Mouse (Mus musculus) heart, embryonic 11.5 days (tissue): ENCODE results near the gene Styxl1. TPM values are rescaled to one million over a fixed set of nuclear protein-coding genes. Genes with fewer than 3 reads are reported as not detected.

Experiments
- ATAC-seq: fragments of 200-750 bp; cut with Nextera tagmentation; replicated peaks from 2 replicates; pipeline ENCODE4 v1.8.0; 2017; ENCODE audit warnings: moderate library complexity; ENCODE audit not compliant: insufficient number of reproducible peaks, low FRiP score, low TSS enrichment
- H3K27ac ChIP-seq: fragments of 300-500 bp; sonication (generic); 2 replicates; pipeline ENCODE4 v1.5.1; 2014; ENCODE audit warnings: mild to moderate bottlenecking, low read depth, low read length
- H3K27me3 ChIP-seq: fragments of 300-500 bp; sonication (generic); 2 replicates; pipeline ENCODE4 v1.6.1; 2014; ENCODE audit warnings: mild to moderate bottlenecking, low read length, mixed read lengths; ENCODE audit not compliant: control insufficient read depth, insufficient read depth
- H3K36me3 ChIP-seq: fragments of 300-500 bp; sonication (generic); 2 replicates; pipeline ENCODE4 v1.6.1; 2014; ENCODE audit warnings: mild to moderate bottlenecking, low read length, moderate library complexity, mixed read lengths; ENCODE audit not compliant: control insufficient read depth, insufficient read depth
- H3K4me1 ChIP-seq: fragments of 300-500 bp; sonication (generic); 2 replicates; pipeline ENCODE4 v1.6.1; 2014; ENCODE audit warnings: low read length; ENCODE audit not compliant: control insufficient read depth, insufficient read depth
- H3K4me2 ChIP-seq: fragments of 300-500 bp; sonication (generic); 2 replicates; pipeline ENCODE4 v1.6.1; 2014; ENCODE audit warnings: mild to moderate bottlenecking, moderate library complexity
- H3K4me3 ChIP-seq: fragments of 300-500 bp; sonication (generic); 2 replicates; pipeline ENCODE4 v1.5.1; 2014; ENCODE audit warnings: low read depth, low read length
- H3K9ac ChIP-seq: fragments of 300-500 bp; sonication (generic); 2 replicates; pipeline ENCODE4 v1.6.1; 2014; ENCODE audit warnings: mild to moderate bottlenecking, low read depth, low read length, moderate library complexity
- H3K9me3 ChIP-seq: fragments of 300-500 bp; sonication (generic); replicated peaks from 2 replicates; pipeline ENCODE4 v1.6.1; 2016; ENCODE audit warnings: low read length; ENCODE audit not compliant: control insufficient read depth
- WGBS: fragments of 180-500 bp; shearing (Covaris S2); extraction: QIAGEN DNeasy Blood & Tissue Kit; methylation state at CpG from one replicate; pipeline ENCODE4 v1.1.7; 2014; ENCODE audit not compliant: insufficient replicate concordance; 5-methylcytosine and 5-hydroxymethylcytosine counted together
- microRNA-seq: library from miRNA; unstranded; fragments of <30 nt; microRNA quantifications from one replicate; pipeline ENCODE4, GENCODE M21; 2016; ENCODE audit warnings: borderline number of aligned reads
- polyA plus RNA-seq: library from polyadenylated mRNA; unstranded; fragments of >200 nt; fragmentation: Nextera tagmentation; extraction: Ambion mirVana; gene quantifications from 2 replicates; pipeline ENCODE4 v1.2.1, GENCODE M21; 2014

Gene Styxl1
- polyA plus RNA-seq, 1 experiment from 2014 or later = 0.42 TPM

DNA sequence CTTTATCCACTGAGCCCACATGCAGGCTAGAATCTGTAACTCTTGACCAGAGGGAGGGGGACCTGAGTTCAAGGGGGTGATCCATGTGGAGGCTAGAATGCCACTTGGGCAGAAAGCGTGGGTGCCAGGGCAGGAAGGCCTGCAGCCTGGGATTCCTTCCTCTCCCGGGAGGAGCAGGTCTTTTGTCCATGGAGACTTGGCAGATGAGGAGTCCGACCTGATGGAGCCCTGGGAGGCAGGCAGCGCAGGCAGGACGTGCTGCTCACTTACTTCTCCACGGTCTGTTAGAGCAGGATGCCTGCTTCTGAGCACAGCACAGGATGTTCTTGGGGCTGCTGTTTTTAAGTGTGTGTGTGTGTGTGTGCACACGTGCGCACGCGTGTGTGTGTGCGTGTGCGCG is 71.1 kb downstream of the Styxl1 start:
- WGBS = 93% methylated on average over 13 of the region's 13 CpGs

DNA sequence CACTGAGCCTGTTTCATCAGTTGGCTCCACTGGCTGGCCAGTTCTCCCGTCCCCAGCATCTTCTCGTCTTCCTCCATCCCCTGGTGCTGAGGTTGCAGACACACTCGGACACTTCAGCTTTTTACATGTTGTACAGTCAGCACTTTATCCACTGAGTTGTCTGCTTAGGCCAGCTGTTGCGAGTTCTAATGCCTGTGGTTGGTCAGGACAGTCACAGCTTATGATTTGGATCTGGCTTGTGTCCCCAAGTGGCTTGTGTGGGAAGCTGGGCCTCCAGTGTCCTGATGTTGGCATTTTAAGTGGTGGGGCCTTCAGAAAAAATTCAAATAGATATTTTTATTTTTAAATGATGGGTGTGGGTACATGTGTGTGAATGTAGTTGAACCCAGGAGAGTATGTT is 72.8 kb downstream of the Styxl1 start:
- H3K4me3 ChIP-seq = no peak overlapping the region
- peaks cover 20% of the 10 kb centered on the region for H3K4me1 ChIP-seq
- no peak overlapping the region for H3K4me2 ChIP-seq
- no peaks in the 10 kb centered on the region for H3K9me3 ChIP-seq
- H3K9ac ChIP-seq = no peak overlapping the region
- H3K36me3 ChIP-seq = peaks cover 9% of the 10 kb centered on the region
- ATAC-seq = no peak
- no peaks in the 10 kb centered on the region for H3K27me3 ChIP-seq
- H3K27ac ChIP-seq = no peak overlapping the region
- 93% methylated on average over 4 of the region's 4 CpGs for WGBS

More for the DNA sequence above, 71.1 kb downstream of the Styxl1 start:
- Histone ChIP-seq H3K4me1 (peaks cover 20% of the 10 kb centered on the region), H3K9me3 (no peaks in the 10 kb centered on the region), H3K36me3 (peaks cover 9% of the 10 kb centered on the region), H3K4me3 (no peak overlapping the region), H3K4me2 (no peak overlapping the region), H3K9ac (no peak overlapping the region), H3K27me3 (no peaks in the 10 kb centered on the region), H3K27ac (no peak overlapping the region)
- no peak for ATAC-seq

DNA sequence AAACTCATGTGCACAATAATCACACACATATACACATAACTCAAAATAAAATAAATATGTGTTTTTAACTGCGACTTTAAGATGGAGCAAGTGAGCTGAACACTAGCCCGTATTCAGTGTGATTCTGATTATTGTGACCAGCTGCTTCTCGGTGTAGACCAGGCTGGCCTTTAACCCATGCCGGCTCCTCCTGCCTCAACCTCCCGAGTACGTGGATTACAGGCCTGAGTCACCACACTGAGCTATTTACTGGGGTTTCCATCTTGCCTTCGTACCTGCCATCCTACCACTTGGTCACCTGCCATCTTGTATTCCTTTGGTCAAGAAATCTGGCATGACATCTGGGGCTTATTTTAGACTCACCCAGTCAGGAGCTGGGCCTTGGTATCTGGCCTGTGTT is 74.8 kb downstream of the Styxl1 start:
- H3K4me2 ChIP-seq = no peak overlapping the region
- H3K27me3 ChIP-seq = no peaks in the 10 kb centered on the region
- H3K4me3 ChIP-seq = no peak overlapping the region
- peaks cover 2% of the 10 kb centered on the region; the same call in 1 of the 2 replicates for H3K36me3 ChIP-seq
- WGBS = 90% methylated on average over 7 of the region's 7 CpGs
- no peak overlapping the region for H3K9ac ChIP-seq
- H3K4me1 ChIP-seq = peaks cover 20% of the 10 kb centered on the region
- H3K9me3 ChIP-seq = no peaks in the 10 kb centered on the region
- no peak for ATAC-seq
- H3K27ac ChIP-seq = no peak overlapping the region

DNA sequence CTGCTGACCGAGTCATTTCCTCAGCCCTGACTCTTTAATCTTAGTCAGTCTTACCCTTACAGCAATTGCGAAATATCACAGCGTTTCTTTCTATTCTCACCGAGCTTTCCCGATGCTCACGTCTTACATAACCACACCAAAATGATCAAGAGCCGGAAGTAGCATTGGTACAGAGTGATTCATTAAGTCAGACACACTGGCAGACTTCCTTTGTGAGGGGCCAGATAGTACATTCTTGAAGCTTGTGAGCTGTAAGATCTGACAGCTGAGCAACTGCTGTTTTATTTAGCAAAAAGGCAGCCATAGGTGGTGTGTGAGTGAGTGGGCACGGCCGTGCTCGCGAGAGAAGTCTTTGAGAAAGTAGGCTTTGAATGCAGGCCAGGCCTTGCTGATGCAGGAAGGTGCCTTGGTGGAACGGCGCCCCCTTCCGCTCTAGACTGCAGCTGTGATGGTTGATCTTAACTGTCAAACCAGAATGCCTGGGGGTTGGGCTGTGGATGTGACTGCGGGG is 75.4 kb downstream of the Styxl1 start:
- Histone ChIP-seq H3K9ac (no peak overlapping the region), H3K4me2 (no peak overlapping the region), H3K27ac (peak overlapping the region; percentile 78)

DNA sequence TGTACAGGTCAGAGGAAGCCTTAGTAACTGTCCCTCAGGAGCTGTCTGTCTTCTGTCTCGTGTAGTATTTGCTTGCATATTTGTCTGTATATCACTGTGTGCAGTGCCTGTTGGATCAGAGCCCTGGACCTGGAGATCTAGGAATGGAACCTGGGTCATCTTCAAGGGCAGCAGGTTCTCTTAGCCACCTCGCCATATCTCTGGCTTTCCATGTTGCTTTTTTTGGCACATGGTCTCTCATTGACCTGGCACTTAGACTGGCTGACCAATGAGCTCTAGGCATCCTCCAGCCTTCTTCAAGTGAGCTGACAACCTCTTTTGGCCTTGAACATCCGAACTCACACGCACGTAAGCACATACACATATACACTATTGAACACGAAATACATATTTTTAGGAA is 76.0 kb downstream of the Styxl1 start:
- Histone ChIP-seq H3K4me2 (no peak overlapping the region), H3K27ac (peak overlapping the region; percentile 78), H3K36me3 (peaks cover 2% of the 10 kb centered on the region; the same call in 1 of the 2 replicates), H3K4me1 (peaks cover 22% of the 10 kb centered on the region), H3K9ac (no peak overlapping the region), H3K4me3 (no peak overlapping the region), H3K9me3 (no peaks in the 10 kb centered on the region), H3K27me3 (no peaks in the 10 kb centered on the region)
- no peak for ATAC-seq
- WGBS = 54% methylated on average over 6 of the region's 6 CpGs

More for the DNA sequence above, 75.4 kb downstream of the Styxl1 start:
- WGBS = 56% methylated on average over 15 of the region's 15 CpGs
- Histone ChIP-seq H3K27me3 (no peaks in the 10 kb centered on the region), H3K4me3 (no peak overlapping the region), H3K9me3 (no peaks in the 10 kb centered on the region), H3K36me3 (peaks cover 2% of the 10 kb centered on the region; the same call in 1 of the 2 replicates), H3K4me1 (peaks cover 22% of the 10 kb centered on the region)
- no peak for ATAC-seq

DNA sequence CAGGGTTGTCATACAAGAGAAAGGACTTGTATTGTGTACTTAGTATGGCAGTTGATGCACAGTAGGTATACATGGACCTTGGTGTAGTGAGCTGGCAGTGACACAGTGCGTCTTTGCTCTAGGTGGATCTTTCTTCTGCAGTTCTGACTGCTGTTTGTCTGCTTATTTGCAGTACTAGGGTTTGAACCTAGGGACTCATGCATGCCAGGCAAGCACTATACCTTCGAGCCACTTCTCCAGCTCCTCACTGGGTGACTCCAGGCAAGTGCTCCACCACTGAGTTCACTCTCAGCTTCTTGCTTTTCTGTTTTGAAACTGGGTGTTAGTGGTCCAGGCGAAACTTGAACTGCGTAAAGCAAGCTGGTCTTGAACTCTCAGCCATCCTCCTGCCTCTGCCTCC is 76.6 kb downstream of the Styxl1 start:
- WGBS = 93% methylated on average over 4 of the region's 4 CpGs
- Histone ChIP-seq H3K4me1 (peaks cover 22% of the 10 kb centered on the region), H3K27ac (peak overlapping the region; percentile 54; the same call in 1 of the 2 replicates), H3K4me2 (no peak overlapping the region), H3K27me3 (no peaks in the 10 kb centered on the region), H3K9me3 (no peaks in the 10 kb centered on the region), H3K9ac (no peak overlapping the region), H3K36me3 (no peaks in the 10 kb centered on the region), H3K4me3 (no peak overlapping the region)
- no peak for ATAC-seq

DNA sequence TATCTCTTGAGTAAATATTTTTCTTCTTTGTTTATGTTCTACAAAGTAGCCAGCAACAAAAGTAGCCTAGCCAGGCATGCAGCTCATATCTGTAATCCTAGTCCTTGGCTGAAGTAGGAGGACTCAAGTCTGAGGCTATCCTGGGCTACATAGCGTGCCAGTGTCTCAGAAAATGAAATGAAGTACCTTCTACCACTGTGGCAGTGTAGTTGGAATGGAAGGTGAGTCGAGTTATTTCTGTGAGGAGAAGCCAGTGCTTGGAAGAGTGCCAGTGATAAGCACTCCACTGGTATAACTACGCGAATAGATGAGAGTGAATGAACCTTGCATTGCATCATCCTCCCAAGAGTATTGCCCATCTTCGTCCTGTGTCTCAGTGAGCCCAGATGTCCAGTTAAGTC is 80.5 kb downstream of the Styxl1 start:
- Histone ChIP-seq H3K4me1 (peaks cover 19% of the 10 kb centered on the region), H3K27me3 (no peaks in the 10 kb centered on the region), H3K27ac (no peak overlapping the region), H3K9ac (no peak overlapping the region), H3K36me3 (no peaks in the 10 kb centered on the region), H3K9me3 (no peaks in the 10 kb centered on the region), H3K4me2 (no peak overlapping the region), H3K4me3 (no peak overlapping the region)
- ATAC-seq = no peak
- 68% methylated on average over 5 of the region's 5 CpGs for WGBS

Small RNAs within 50 kb of the gene (microRNA-seq; reads per million reads assigned to microRNA genes)
- not detected for gene Mir7034

Other genes with a start within 250 kb of the Styxl1 start
- 33.2 and 37.6 TPM in 2 replicates for gene Hip1, start 233.3 kb downstream of the Styxl1 start, polyA plus RNA-seq
- gene Ccl26, start 214.8 kb downstream of the Styxl1 start, polyA plus RNA-seq = not detected in 2 replicates
- gene Ccl24, start 205.3 kb downstream of the Styxl1 start, polyA plus RNA-seq = 0.93 TPM in 1 of 2 replicates, not detected in the other
- 33.1 and 44.9 TPM in 2 replicates for gene Rhbdd2, start 145.8 kb downstream of the Styxl1 start, polyA plus RNA-seq
- 32.4 and 37.4 TPM in 2 replicates for gene Por, start 108.4 kb downstream of the Styxl1 start, polyA plus RNA-seq
- 31.3 and 34.7 TPM in 2 replicates for gene Tmem120a, start 33.9 kb downstream of the Styxl1 start, polyA plus RNA-seq
- 955 and 984 TPM in 2 replicates for gene Mdh2, start 95 bp upstream of the Styxl1 start, polyA plus RNA-seq
- gene Srrm3, start 28.5 kb upstream of the Styxl1 start, polyA plus RNA-seq = 0.21 TPM in 1 of 2 replicates, not detected in the other
- gene Hspb1, start 109.5 kb upstream of the Styxl1 start, polyA plus RNA-seq = 815 and 827 TPM in 2 replicates
- 103 and 108 TPM in 2 replicates for gene Ywhag, start 156.2 kb upstream of the Styxl1 start, polyA plus RNA-seq
- gene Ssc4d, start 196.1 kb upstream of the Styxl1 start, polyA plus RNA-seq = 0.93 and 2.3 TPM in 2 replicates
- gene Zp3, start 201.7 kb upstream of the Styxl1 start, polyA plus RNA-seq = 0.16 TPM in 1 of 2 replicates, not detected in the other
- 24.7 and 27.2 TPM in 2 replicates for gene Dtx2, start 216.4 kb upstream of the Styxl1 start, polyA plus RNA-seq